Mouse (Mus musculus) stomach, postnatal 0 days (tissue): ENCODE data around the gene Tpm4.

Experiments
- CTCF ChIP-seq: IDR thresholded peaks from 2 replicates; pipeline ENCODE4 v1.5.1; 2016; ENCODE audit warnings: antibody characterized with exemption, low read depth, mild to moderate bottlenecking, moderate library complexity
- EP300 ChIP-seq: optimal IDR thresholded peaks from 2 replicates; pipeline ENCODE3; 2016; ENCODE audit warnings: antibody characterized with exemption

- TF ChIP-seq EP300 (no peak), CTCF (no peak)
These were observed 1.3 kb upstream of the Tpm4 start for GRCm38 (mm10) chr8:72133507-72133906.
